Mouse (Mus musculus) kidney, adult 9 months (tissue): ENCODE measurements around the gene Srp14.

Experiments
- DNase-seq: peaks from one replicate; pipeline ENCODE4 v3.0.0; 2022

The Srp14 gene

GRCm38 (mm10) chr2:118431589-118431988 is 47.9 kb downstream of the Srp14 start:
- DNase-seq: peak; percentile 49

DNA sequence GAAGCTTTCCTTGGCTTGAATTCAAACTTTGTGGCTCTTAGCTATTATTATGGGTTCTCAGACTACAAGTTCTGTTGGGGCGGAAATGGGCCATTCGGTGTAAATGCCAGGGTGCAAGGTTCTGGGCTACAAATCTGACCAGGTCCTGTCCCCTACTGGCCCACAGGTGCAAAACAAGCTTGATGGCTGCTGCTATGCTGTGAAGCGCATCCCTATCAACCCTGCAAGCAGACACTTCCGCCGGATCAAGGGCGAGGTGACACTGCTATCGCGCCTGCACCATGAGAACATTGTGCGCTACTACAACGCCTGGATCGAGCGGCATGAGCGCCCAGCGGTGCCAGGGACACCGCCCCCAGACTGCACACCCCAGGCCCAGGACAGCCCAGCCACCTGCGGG is 48.9 kb downstream of the Srp14 start:
- no peak for DNase-seq

DNA sequence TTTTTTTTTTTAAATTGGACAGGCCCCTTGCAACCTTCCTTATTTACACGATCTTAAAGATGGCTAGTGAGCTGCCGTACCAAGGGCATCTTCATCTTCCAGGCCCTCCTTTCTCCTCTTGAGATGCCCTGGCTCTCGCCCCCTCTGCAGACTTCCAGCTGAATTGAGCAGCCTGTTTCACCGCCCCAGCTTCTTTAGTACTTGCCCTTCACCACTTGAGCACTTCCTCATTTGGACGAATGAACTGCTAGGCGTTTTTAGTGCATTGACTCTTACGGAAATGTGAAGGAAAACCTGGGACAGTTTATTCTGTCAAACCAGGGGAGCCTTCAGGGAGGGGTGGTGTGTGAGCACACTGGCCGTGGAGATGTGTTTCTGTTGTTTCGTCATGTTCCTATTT is 50.2 kb downstream of the Srp14 start:
- no peak for DNase-seq

DNA sequence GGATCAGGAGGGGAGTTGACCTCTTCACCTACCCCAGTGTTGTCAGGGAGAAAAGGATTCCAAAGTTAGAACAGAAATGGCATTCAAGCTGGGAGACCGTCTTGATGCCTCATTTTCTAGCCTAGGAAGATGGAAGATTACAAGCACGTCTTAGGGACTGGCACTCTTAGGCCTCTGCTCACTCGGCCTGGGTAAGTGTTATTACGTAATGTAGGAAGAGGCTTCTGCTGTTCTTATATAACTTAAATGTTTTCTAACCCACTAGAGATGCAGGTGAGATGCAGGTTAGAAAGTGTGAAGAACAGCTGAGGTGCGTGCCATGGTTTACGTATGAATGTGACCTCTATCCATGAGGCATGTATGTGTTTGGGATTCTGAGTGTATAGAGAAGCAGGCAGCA is 51.2 kb downstream of the Srp14 start:
- no peak for DNase-seq
